Mouse (Mus musculus) hindbrain, embryonic 12.5 days (tissue): ENCODE measurements around the gene Synm. TPM values are rescaled to one million over a fixed set of nuclear protein-coding genes. Genes with fewer than 3 reads are reported as not detected.
A peak's percentile ranks its signal among the peaks of the same experiment; 100 is the strongest.

Experiments
- ATAC-seq: fragments of 200-750 bp; cut with Nextera tagmentation; 2 replicates; pipeline ENCODE4 v1.8.0; 2017; ENCODE audit warnings: moderate TSS enrichment; ENCODE audit not compliant: low FRiP score
- H3K27ac ChIP-seq: fragments of 300-500 bp; sonication (generic); 2 replicates; pipeline ENCODE4 v1.5.1; 2016; ENCODE audit warnings: mild to moderate bottlenecking
- H3K27me3 ChIP-seq: fragments of 300-500 bp; sonication (generic); 2 replicates; pipeline ENCODE4 v1.6.1; 2016; ENCODE audit warnings: mild to moderate bottlenecking
- H3K36me3 ChIP-seq: fragments of 300-500 bp; sonication (generic); 2 replicates; pipeline ENCODE4 v1.6.1; 2016; ENCODE audit warnings: mild to moderate bottlenecking
- H3K4me1 ChIP-seq: fragments of 300-500 bp; sonication (generic); 2 replicates; pipeline ENCODE4 v1.6.1; 2016
- H3K4me2 ChIP-seq: fragments of 300-500 bp; sonication (generic); replicated peaks from 2 replicates; pipeline ENCODE4 v1.6.1; 2016; ENCODE audit warnings: mild to moderate bottlenecking
- H3K4me3 ChIP-seq: fragments of 300-500 bp; sonication (generic); 2 replicates; pipeline ENCODE4 v1.5.1; 2016; ENCODE audit warnings: mild to moderate bottlenecking
- H3K9ac ChIP-seq: fragments of 300-500 bp; sonication (generic); 2 replicates; pipeline ENCODE4 v1.6.1; 2016; ENCODE audit warnings: mild to moderate bottlenecking, moderate library complexity
- H3K9me3 ChIP-seq: fragments of 300-500 bp; sonication (generic); replicated peaks from 2 replicates; pipeline ENCODE4 v1.6.1; 2016; ENCODE audit warnings: mild to moderate bottlenecking
- WGBS: fragments of 180-500 bp; shearing (Covaris S2); methylation state at CpG from one replicate; pipeline ENCODE4 v1.1.7; 2016; 5-methylcytosine and 5-hydroxymethylcytosine counted together
- polyA plus RNA-seq: library from polyadenylated mRNA; unstranded; fragments of >200 nt; fragmentation: Nextera tagmentation; extraction: Ambion mirVana; gene quantifications from 2 replicates; pipeline ENCODE4 v1.2.1, GENCODE M21; 2016

Synm gene
- polyA plus RNA-seq, 1 experiment from 2014 or later: 5.9 TPM

DNA sequence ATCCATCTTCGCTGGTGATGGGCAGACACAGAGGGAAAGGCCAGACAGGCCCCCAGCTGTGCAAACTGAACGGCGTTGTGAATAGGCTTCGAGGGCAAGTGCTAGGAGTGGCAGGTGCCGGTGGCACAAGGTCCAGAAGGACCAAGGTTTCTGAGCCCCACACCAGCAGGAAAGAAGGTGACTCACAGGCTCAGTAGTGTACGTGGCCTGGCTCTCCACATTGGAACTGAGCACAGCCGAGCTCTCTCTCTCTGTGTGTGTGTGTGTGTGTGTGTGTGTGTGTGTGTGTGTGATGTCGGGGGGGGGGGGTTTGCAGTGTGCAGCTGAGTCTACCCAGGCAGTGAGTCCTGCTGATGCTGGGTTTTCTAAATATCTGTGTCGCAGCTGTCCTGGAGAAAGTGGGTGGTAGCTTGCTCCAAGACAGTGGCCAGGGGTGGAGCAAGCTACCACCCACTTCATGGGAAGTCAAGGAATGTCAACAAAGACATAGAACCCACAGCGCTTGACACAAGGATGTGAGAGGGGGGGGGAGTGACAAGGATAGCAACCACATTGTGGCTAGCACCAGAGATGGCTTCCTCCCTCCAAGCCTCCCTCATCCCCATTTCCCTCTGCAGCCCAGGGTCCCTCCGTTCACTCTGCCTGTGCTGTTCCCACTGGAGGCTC is 43.2 kb downstream of the Synm start:
- no peak for ATAC-seq
- Histone ChIP-seq H3K27ac (no peak overlapping the region), H3K27me3 (no peaks in the 10 kb centered on the region), H3K9me3 (no peaks in the 10 kb centered on the region), H3K4me1 (peaks cover 31% of the 10 kb centered on the region), H3K9ac (no peak overlapping the region), H3K4me2 (no peak overlapping the region), H3K4me3 (no peak overlapping the region), H3K36me3 (peaks cover 16% of the 10 kb centered on the region)
- WGBS: 60% methylated on average over 11 of the region's 11 CpGs

- WGBS: 69% methylated on average over 7 of the region's 7 CpGs
- Histone ChIP-seq H3K36me3 (peaks cover 17% of the 10 kb centered on the region), H3K4me2 (no peak overlapping the region), H3K4me3 (no peak overlapping the region), H3K9ac (no peak overlapping the region), H3K4me1 (peaks cover 31% of the 10 kb centered on the region), H3K27me3 (no peaks in the 10 kb centered on the region), H3K9me3 (no peaks in the 10 kb centered on the region), H3K27ac (peak overlapping the region; percentile 77; the same call in 1 of the 2 replicates)
- no peak for ATAC-seq
These were observed 44.4 kb downstream of the Synm start for GRCm38 (mm10) chr7:67715176-67715575.

- no peak overlapping the region for H3K4me3 ChIP-seq
- H3K9me3 ChIP-seq: no peaks in the 10 kb centered on the region
- H3K27ac ChIP-seq: peak overlapping the region; percentile 77
- peaks cover 31% of the 10 kb centered on the region for H3K4me1 ChIP-seq
- H3K36me3 ChIP-seq: peaks cover 24% of the 10 kb centered on the region
- ATAC-seq: peak; percentile 82
- 36% methylated on average over 19 of the region's 19 CpGs for WGBS
- H3K9ac ChIP-seq: no peak overlapping the region
- H3K4me2 ChIP-seq: peak overlapping the region; percentile 3; the same call in 1 of the 2 replicates
- no peaks in the 10 kb centered on the region for H3K27me3 ChIP-seq
These were observed 45.6 kb downstream of the Synm start for GRCm38 (mm10) chr7:67713820-67714510.

- ATAC-seq: no peak
- no peak overlapping the region for H3K27ac ChIP-seq
- no peaks in the 10 kb centered on the region for H3K9me3 ChIP-seq
- no peaks in the 10 kb centered on the region for H3K27me3 ChIP-seq
- H3K4me2 ChIP-seq: no peak overlapping the region
- H3K4me1 ChIP-seq: peaks cover 15% of the 10 kb centered on the region
- no peak overlapping the region for H3K4me3 ChIP-seq
- WGBS: 87% methylated on average over 7 of the region's 7 CpGs
- H3K9ac ChIP-seq: no peak overlapping the region
- H3K36me3 ChIP-seq: peaks cover 28% of the 10 kb centered on the region
These were observed 49.3 kb downstream of the Synm start for GRCm38 (mm10) chr7:67710216-67710615.

GRCm38 (mm10) chr7:67708160-67708559 is 51.4 kb downstream of the Synm start:
- Histone ChIP-seq H3K36me3 (peaks cover 28% of the 10 kb centered on the region), H3K4me2 (no peak overlapping the region), H3K9me3 (no peaks in the 10 kb centered on the region), H3K27me3 (no peaks in the 10 kb centered on the region), H3K27ac (no peak overlapping the region), H3K4me3 (no peak overlapping the region), H3K9ac (no peak overlapping the region), H3K4me1 (no peaks in the 10 kb centered on the region)
- WGBS: 83% methylated on average over 6 of the region's 6 CpGs
- ATAC-seq: no peak

DNA sequence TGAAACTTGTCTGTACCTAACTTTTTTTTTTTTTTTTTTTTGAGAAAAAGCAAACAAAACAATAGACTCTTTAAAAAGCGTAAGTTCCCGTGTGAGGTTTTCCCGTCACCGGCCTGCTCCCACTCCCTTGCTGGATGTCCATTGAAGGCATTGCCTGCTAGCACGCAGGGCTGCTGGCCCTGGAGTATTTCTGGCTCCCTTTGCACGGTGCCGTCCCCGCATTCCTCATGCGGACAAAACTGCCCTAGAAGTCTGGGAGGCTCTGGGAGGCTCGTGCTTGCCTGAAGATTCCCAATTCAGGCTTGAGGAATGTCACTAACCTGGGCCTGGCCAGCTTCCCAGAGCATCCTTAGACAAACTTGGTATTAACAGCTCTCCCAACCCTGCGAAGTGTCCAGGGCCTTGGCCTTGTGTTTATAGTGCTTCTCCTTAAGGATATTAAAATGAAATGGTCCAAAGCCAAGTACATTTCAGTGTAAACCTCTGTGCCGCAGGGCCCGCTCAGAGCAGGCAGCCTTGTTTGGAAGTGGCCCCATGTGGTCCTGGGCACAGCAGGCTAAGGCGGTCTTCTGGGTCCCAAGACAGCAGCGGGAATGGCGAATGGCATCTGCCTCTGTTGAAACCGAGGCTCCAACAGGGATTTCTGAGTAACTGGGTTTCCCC is 58.2 kb downstream of the Synm start:
- peaks cover 8% of the 10 kb centered on the region; the same call in 1 of the 2 replicates for H3K4me1 ChIP-seq
- H3K27me3 ChIP-seq: no peaks in the 10 kb centered on the region
- WGBS: 68% methylated on average over 17 of the region's 17 CpGs
- no peaks in the 10 kb centered on the region for H3K9me3 ChIP-seq
- H3K4me2 ChIP-seq: no peak overlapping the region
- no peak for ATAC-seq
- peaks cover 8% of the 10 kb centered on the region; the same call in 1 of the 2 replicates for H3K36me3 ChIP-seq
- no peak overlapping the region for H3K27ac ChIP-seq
- H3K9ac ChIP-seq: no peak overlapping the region
- H3K4me3 ChIP-seq: no peak overlapping the region

DNA sequence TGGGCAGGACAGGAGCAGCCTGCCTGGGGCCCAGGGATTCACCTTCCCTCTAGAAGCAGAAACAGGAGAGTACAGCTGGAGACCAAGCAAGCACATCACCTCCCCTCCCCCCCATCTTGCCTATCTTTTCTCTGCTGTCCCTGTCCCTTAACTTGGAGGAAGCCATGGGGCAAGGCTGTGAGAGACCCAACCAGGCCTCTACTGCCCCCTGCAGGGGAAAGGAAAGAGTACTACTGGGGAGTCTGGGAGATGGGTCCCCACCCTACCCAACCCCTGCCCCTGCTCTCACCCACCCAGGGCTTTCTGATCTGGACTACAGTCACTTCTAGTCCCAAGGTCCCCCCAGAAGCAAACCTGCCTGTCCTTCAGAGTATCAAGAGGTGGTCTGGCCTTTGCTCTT is 58.7 kb downstream of the Synm start:
- H3K36me3 ChIP-seq: peaks cover 8% of the 10 kb centered on the region; the same call in 1 of the 2 replicates
- H3K4me1 ChIP-seq: peaks cover 8% of the 10 kb centered on the region; the same call in 1 of the 2 replicates
- H3K9ac ChIP-seq: no peak overlapping the region
- no peaks in the 10 kb centered on the region for H3K27me3 ChIP-seq
- H3K4me2 ChIP-seq: no peak overlapping the region
- no peaks in the 10 kb centered on the region for H3K9me3 ChIP-seq
- H3K4me3 ChIP-seq: no peak overlapping the region
- H3K27ac ChIP-seq: no peak overlapping the region
- ATAC-seq: peak; percentile 50

DNA sequence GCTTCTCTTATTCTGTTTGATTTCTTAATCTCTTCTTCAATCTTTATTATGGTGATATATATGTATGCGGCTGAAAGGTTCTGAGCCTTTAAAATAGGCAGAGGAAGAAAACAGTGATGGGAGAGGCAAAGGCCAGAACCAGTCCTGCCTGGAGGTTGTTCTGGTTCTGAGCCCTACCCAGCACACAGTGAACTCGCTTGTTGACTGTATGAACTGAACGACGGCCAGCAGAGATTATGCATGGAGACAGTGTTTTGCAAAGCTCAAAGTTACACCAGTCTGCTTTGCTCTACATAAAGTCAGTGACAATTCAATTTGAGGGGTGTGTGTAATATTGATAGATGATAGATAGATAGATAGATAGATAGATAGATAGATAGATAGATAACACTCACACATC is 60.2 kb downstream of the Synm start:
- Histone ChIP-seq H3K27me3 (no peaks in the 10 kb centered on the region), H3K4me3 (no peak overlapping the region), H3K9ac (no peak overlapping the region), H3K4me2 (no peak overlapping the region), H3K4me1 (peaks cover 8% of the 10 kb centered on the region; the same call in 1 of the 2 replicates), H3K27ac (no peak overlapping the region), H3K9me3 (no peaks in the 10 kb centered on the region), H3K36me3 (peaks cover 8% of the 10 kb centered on the region; the same call in 1 of the 2 replicates)
- WGBS: 96% methylated on average over 4 of the region's 4 CpGs
- no peak for ATAC-seq

- H3K27me3 ChIP-seq: no peaks in the 10 kb centered on the region
- ATAC-seq: no peak
- H3K9me3 ChIP-seq: no peaks in the 10 kb centered on the region
- no peak overlapping the region for H3K9ac ChIP-seq
- WGBS: 93% methylated on average over 28 of the region's 28 CpGs
- H3K4me1 ChIP-seq: peaks cover 8% of the 10 kb centered on the region; the same call in 1 of the 2 replicates
- peaks cover 8% of the 10 kb centered on the region; the same call in 1 of the 2 replicates for H3K36me3 ChIP-seq
- no peak overlapping the region for H3K4me3 ChIP-seq
- H3K27ac ChIP-seq: no peak overlapping the region
- no peak overlapping the region for H3K4me2 ChIP-seq
These were observed 61.5 kb downstream of the Synm start for GRCm38 (mm10) chr7:67697892-67698630.

GRCm38 (mm10) chr7:67695906-67696305 is 63.6 kb downstream of the Synm start:
- Histone ChIP-seq H3K4me2 (no peak overlapping the region), H3K36me3 (peaks cover 8% of the 10 kb centered on the region; the same call in 1 of the 2 replicates), H3K27me3 (no peaks in the 10 kb centered on the region), H3K9me3 (no peaks in the 10 kb centered on the region), H3K9ac (no peak overlapping the region), H3K4me3 (no peak overlapping the region), H3K27ac (no peak overlapping the region), H3K4me1 (no peaks in the 10 kb centered on the region)
- ATAC-seq: no peak
- WGBS: 87% methylated on average over 7 of the region's 7 CpGs

GRCm38 (mm10) chr7:67692791-67693538 is 66.6 kb downstream of the Synm start:
- Histone ChIP-seq H3K27ac (no peak overlapping the region), H3K4me2 (no peak overlapping the region), H3K4me3 (no peak overlapping the region), H3K27me3 (no peaks in the 10 kb centered on the region), H3K9me3 (no peaks in the 10 kb centered on the region), H3K36me3 (0 out of 2 replicates have a peak, but pooled peaks cover 2% of the 10 kb centered on the region), H3K4me1 (no peaks in the 10 kb centered on the region), H3K9ac (no peak overlapping the region)
- 94% methylated on average over 23 of the region's 23 CpGs for WGBS
- no peak for ATAC-seq
